In the genomic region with DNA sequence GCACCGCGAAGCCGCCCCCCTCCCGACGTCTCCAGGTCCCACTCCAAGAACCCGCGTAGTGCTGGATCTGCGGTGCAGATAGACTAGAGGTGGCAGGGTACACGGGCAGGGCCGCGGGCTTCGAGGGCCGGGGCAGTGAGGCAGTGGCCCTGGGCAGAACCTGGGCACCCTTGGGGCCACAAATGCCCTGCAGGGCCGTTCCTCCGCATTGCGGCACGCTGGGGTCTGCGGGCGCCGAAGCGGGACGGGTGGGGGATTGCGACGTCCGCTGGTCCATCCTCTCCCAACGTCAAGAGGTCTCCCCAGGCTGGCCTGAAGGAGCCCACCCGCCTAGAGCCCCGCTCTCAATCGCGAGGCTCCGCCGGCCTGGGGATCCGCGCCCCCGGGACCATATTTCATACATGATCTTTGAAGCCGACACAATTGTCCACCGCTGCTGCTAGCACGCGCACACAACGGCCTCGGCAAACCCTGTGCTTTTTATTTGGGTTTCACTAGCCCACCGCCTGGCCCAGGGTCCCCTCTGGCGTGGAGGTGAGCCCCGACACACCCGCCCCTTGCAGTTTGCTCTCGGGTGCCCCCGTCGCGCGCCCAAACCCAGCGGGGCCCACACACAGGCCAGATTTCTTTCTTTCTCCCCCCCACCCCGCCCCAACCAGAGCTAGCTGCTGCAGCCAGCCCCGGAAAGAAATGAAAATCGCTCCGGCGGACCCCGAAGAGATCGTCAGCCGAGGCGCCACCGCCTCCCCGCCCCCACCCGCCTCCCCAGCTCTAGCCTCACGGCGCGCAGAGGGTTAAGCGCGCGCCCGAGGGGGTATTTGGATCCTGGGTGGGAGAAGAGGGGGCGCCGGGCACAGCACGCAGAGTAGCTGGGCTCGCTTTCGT, we compare ENCODE assay signal across 8 mouse cellular contexts. TPM values are rescaled to one million over a fixed set of nuclear protein-coding genes. Genes with fewer than 3 reads are reported as not detected.
DNase-seq lines count a peak whose midpoint lies in the region; ATAC-seq lines count a peak whose summit lies in the region.

No protein-coding gene starts in this region.

- H3K27me3 ChIP-seq in heart, embryonic 11.5 days (ENCODE audit: control insufficient read depth, insufficient read depth, low read length), result peaks cover 36% of the 10 kb centered on the region
- peaks cover 39% of the 10 kb centered on the region for H3K27me3 ChIP-seq in kidney, embryonic 14.5 days (ENCODE audit: control insufficient read depth, insufficient read depth, low read length)
- peaks cover 83% of the 10 kb centered on the region for H3K27me3 ChIP-seq in midbrain, embryonic 12.5 days

- H3K36me3 ChIP-seq in heart, embryonic 11.5 days (ENCODE audit: control insufficient read depth, insufficient read depth, low read length), result no peaks in the 10 kb centered on the region
- H3K36me3 ChIP-seq in kidney, embryonic 14.5 days (ENCODE audit: control insufficient read depth, insufficient read depth, low read length), result no peaks in the 10 kb centered on the region
- no peaks in the 10 kb centered on the region for H3K36me3 ChIP-seq in midbrain, embryonic 12.5 days

- H3K4me2 ChIP-seq in heart, embryonic 11.5 days, result peak overlapping the region; percentile 84
- peak overlapping the region; percentile 98 for H3K4me2 ChIP-seq in kidney, embryonic 14.5 days (replicated peaks; ENCODE audit: low read depth, low read length)
- H3K4me2 ChIP-seq in midbrain, embryonic 12.5 days (replicated peaks), result peak overlapping the region; percentile 93

- WGBS in heart, embryonic 11.5 days (ENCODE audit: insufficient replicate concordance), result under 1% methylated on average over 68 of the region's 75 CpGs
- WGBS in kidney, embryonic 14.5 days, result under 1% methylated on average over 66 of the region's 75 CpGs
- WGBS in midbrain, embryonic 12.5 days, result under 1% methylated on average over 70 of the region's 75 CpGs

- H3K4me3 ChIP-seq in brown adipose tissue, adult 24 weeks (ENCODE audit: insufficient read depth, low read depth, low read length), result peak overlapping the region; percentile 60
- peak overlapping the region; percentile 55 for H3K4me3 ChIP-seq in heart, embryonic 11.5 days (ENCODE audit: low read depth, low read length)
- H3K4me3 ChIP-seq in kidney, embryonic 14.5 days (ENCODE audit: low read length), result peak overlapping the region; percentile 52
- peak overlapping the region; percentile 51 for H3K4me3 ChIP-seq in midbrain, embryonic 12.5 days

- H3K4me1 ChIP-seq in brown adipose tissue, adult 24 weeks (ENCODE audit: control insufficient read depth, insufficient read depth, insufficient read length, low read length), result peaks cover 13% of the 10 kb centered on the region
- peaks cover 31% of the 10 kb centered on the region for H3K4me1 ChIP-seq in heart, embryonic 11.5 days (ENCODE audit: control insufficient read depth, insufficient read depth, low read length)
- peaks cover 27% of the 10 kb centered on the region for H3K4me1 ChIP-seq in kidney, embryonic 14.5 days (ENCODE audit: control insufficient read depth, insufficient read depth, low read length)
- H3K4me1 ChIP-seq in midbrain, embryonic 12.5 days, result peaks cover 44% of the 10 kb centered on the region

- H3K9me3 ChIP-seq in heart, embryonic 11.5 days (replicated peaks; ENCODE audit: control insufficient read depth, low read length), result no peaks in the 10 kb centered on the region
- no peaks in the 10 kb centered on the region for H3K9me3 ChIP-seq in kidney, embryonic 14.5 days (ENCODE audit: control insufficient read depth, low read length)
- H3K9me3 ChIP-seq in midbrain, embryonic 12.5 days, result no peaks in the 10 kb centered on the region

- ATAC-seq in heart, embryonic 11.5 days (replicated peaks; ENCODE audit: insufficient number of reproducible peaks, low FRiP score, low TSS enrichment), result no peak
- no peak for ATAC-seq in kidney, embryonic 14.5 days (ENCODE audit: low FRiP score, low TSS enrichment)
- ATAC-seq in midbrain, embryonic 12.5 days (ENCODE audit: low FRiP score, low read depth), result no peak
- no peak for ATAC-seq in inflammation-experienced regulatory T-cells, adult 6 months

- peak overlapping the region; percentile 71 for H3K9ac ChIP-seq in heart, embryonic 11.5 days (ENCODE audit: low read depth, low read length)
- peak overlapping the region; percentile 59 for H3K9ac ChIP-seq in kidney, embryonic 14.5 days (ENCODE audit: low read depth, low read length)
- peak overlapping the region; percentile 70 for H3K9ac ChIP-seq in midbrain, embryonic 12.5 days (replicated peaks)

- DNase-seq in right cerebral cortex, postnatal 14 days, result peak; percentile 23
- DNase-seq in right cerebral cortex, adult 18-20 months, result no peak
- no peak for DNase-seq in frontal cortex, postnatal 14 days (ENCODE audit: low spot score in 2 of 2)

- no peak overlapping the region; the same call in 1 of the 2 replicates for H3K27ac ChIP-seq in brown adipose tissue, adult 24 weeks (replicated peaks; ENCODE audit: low read depth, low read length)
- H3K27ac ChIP-seq in heart, embryonic 11.5 days (ENCODE audit: low read depth, low read length), result no peak overlapping the region
- no peak overlapping the region for H3K27ac ChIP-seq in kidney, embryonic 14.5 days (ENCODE audit: low read depth, low read length)
- H3K27ac ChIP-seq in midbrain, embryonic 12.5 days (replicated peaks), result 0 out of 2 replicates have a peak overlapping the region, but pooled peaks have one; percentile 7

RNA-seq across cellular contexts. Expression of gene Cbx4, which starts 4.3 kb away (rescaled TPM):
- polyA plus RNA-seq in brown adipose tissue, adult 24 weeks (2012; ENCODE audit: insufficient read depth, insufficient read length, missing spikeins), result 37.3 and 37.4 TPM in 2 replicates
- polyA plus RNA-seq in heart, embryonic 11.5 days (2014; fragmentation: Nextera tagmentation; extraction: Ambion mirVana), result 6.3 and 7.7 TPM in 2 replicates
- polyA plus RNA-seq in kidney, embryonic 14.5 days (2014; fragmentation: Nextera tagmentation; extraction: Ambion mirVana), result 4.9 and 8.3 TPM in 2 replicates
- 12.4 and 15.2 TPM in 2 replicates for polyA plus RNA-seq in midbrain, embryonic 12.5 days (2016; fragmentation: Nextera tagmentation; extraction: Ambion mirVana)
- polyA plus RNA-seq in inflammation-experienced regulatory T-cells, adult 6 months (2017; shearing (Covaris generic)), result 1 to 10 TPM; 2.0 to 3.6 (median 2.3) TPM

RNA-seq across cellular contexts. Expression of gene Cbx8, which starts 49.5 kb away (rescaled TPM):
- 4.7 and 9.1 TPM in 2 replicates for polyA plus RNA-seq in brown adipose tissue, adult 24 weeks (2012; ENCODE audit: insufficient read depth, insufficient read length, missing spikeins)
- 6.7 and 7.8 TPM in 2 replicates for polyA plus RNA-seq in heart, embryonic 11.5 days (2014; fragmentation: Nextera tagmentation; extraction: Ambion mirVana)
- polyA plus RNA-seq in kidney, embryonic 14.5 days (2014; fragmentation: Nextera tagmentation; extraction: Ambion mirVana), result 7.8 and 10.9 TPM in 2 replicates
- 12.1 and 15.1 TPM in 2 replicates for polyA plus RNA-seq in midbrain, embryonic 12.5 days (2016; fragmentation: Nextera tagmentation; extraction: Ambion mirVana)
- 1 to 10 TPM; 6.5 to 7.6 (median 7.5) TPM for polyA plus RNA-seq in inflammation-experienced regulatory T-cells, adult 6 months (2017; shearing (Covaris generic))
